Mouse (Mus musculus) right cerebral cortex, postnatal 36 days (tissue): ENCODE data around the gene Adprh.
"Not testable (repeated sequence)": the region's sequence is repeated elsewhere in the genome, so short reads cannot be mapped to it uniquely, and the experiment has no call there.

Experiments
- DNase-seq, 2 experiments: peaks; one replicate each; pipeline ENCODE4 v3.0.0; 2022; ENCODE audit warnings: low spot score in 2 of 2, mixed read lengths in 1 of 2

The Adprh gene

GRCm38 (mm10) chr16:38467091-38467916 is 14.8 kb upstream of the Adprh start:
- no peak for DNase-seq

- no peak for DNase-seq
Measured at GRCm38 (mm10) chr16:38466089-38466488, 13.6 kb upstream of the Adprh start.

GRCm38 (mm10) chr16:38463305-38463704 is 10.8 kb upstream of the Adprh start:
- DNase-seq: no peak

DNA sequence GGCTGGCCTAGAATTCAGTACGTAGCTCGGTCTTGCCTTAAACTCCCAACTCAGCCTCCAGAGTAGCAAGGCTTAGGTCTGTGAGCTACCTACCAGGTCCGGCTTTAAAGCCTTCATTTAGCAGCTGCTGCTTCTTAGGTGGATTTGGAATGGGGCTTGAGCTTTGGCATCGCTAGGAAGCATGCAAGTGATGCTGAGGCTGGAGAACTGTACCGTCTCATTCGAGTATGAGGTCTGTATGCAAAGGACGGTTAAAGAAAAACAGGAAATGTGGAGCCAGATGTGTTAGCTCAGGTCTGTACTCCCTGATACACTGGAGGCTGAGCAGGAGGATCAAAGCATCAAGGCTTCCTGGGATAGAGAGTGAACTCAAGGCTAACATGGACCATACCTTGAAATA is 9.7 kb upstream of the Adprh start:
- DNase-seq: no peak

GRCm38 (mm10) chr16:38461749-38462148 is 9.2 kb upstream of the Adprh start:
- DNase-seq: no peak

- DNase-seq: no peak
Measured at GRCm38 (mm10) chr16:38459990-38460389, 7.5 kb upstream of the Adprh start.

- DNase-seq: no peak
Measured at GRCm38 (mm10) chr16:38458600-38459280, 6.2 kb upstream of the Adprh start.

GRCm38 (mm10) chr16:38456812-38457567 is 4.5 kb upstream of the Adprh start:
- DNase-seq: no peak

DNA sequence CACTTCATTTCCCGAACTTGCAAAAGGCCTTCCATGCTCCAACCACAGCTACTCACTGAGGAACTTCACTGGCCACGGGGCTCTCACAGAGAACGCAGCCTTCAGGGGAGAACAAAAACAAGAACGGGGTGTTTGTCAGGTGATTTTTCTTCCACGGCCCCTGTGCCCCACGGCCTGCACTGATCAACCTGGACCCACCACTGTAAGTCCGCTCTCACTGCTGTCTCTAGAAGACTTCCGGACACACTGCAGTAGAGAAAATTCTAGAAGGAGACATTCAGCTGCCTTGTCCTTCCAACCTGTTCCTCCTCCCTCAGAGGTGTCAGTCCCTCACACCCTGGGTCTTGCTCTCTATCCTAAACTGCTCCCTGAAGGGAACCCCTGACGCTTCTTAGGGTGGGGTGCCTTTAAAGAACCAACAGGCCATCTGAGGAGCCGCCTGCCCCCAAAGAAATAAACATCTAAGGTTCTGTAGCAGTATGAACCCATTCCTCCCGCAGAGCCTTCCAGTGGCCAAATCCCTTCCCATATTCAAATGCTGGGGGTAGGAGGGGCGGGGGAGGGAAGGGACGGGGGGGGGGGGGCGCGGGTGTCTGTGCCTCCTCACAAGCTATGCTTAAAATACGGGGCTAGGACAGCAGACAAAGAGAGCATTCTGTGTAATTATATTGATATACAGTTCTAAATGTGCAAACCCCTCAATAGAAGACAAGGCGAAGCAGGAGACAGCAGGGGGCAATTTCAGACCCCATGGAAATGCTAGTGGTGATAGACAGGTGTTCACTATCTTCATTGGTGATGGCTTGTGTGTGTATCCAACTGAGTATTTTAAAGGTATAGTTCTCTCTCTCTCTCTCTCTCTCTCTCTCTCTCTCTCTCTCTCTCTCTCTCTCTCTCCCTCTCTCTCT is 3.3 kb upstream of the Adprh start, which contains the start of gene Cd80:
Gene Cd80 (plus strand): TSS at position 51 of the 908 bp plus-strand sequence.
- no peak for DNase-seq

DNA sequence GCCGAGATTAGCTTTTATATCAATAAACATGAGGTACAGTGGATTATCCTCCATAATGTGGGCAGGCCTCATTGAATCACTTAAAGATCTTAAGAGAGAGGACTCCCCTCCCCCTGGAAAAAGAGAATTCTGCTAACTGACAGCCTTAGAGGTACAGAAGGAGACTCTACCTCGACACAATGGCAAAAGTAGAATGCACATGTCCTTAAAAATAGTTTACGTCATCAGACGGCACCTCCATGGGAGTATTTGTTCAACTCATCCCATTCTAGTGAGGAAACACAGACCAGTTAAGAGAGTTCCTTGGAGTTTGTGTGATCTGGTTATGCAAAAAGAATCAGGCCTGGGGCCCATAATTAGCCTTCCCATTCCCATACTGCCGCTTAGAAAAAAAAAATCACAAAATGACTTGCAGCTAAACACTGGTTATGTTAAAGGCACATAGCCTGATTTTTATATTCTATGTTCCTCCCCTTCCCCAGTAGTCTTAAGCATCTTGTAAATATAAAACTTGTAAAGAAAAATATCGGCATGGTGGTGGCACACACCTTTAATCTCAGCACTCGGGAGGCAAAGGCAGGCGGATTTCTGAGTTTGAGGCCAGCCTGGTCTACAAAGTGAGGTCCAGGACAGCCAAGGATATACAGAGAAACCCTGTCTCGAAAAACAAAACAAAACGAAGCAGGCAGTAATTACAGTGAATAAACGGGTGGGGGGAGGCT is 2.2 kb upstream of the Adprh start:
- no peak for DNase-seq

GRCm38 (mm10) chr16:38453952-38454351 is 1.4 kb upstream of the Adprh start:
- DNase-seq: no peak

DNA sequence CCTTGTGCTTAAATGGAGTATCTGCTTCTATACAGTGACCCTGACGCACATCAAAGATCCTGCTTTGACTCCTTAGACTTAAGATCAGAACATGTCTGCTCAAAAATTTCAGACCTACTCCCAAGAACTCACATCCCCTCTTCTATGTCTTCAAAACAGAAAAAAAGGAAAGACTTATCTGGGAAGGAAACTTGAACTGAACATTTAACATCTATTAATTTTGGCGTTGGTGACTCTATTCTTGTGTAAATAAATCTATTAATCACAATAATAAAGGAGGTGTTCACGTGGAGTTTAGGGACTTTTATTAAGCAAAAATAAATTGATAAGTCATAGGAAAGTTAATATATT is 675 bp upstream of the Adprh start:
- no peak for DNase-seq

- DNase-seq: no peak
Measured at GRCm38 (mm10) chr16:38451421-38452205, 890 bp downstream of the Adprh start.

DNA sequence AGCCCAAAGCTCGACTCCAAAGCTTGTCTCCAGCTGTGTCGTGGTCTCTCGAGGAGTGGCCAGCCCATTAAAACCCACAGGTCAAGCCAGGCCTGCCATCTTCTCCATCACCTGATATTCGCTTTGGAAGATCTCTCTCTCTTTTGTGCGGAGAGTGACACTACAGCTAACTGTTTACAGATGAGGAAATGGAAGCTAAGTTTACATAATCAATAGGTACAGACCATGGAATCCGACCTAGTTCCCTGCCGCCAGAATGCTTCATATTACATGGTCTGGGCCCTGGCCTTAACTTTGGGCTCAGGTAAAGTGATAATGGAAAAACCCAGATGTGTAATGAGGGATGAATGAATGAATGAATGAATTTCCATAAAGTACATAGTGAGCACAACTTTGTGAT is 1.8 kb downstream of the Adprh start:
- no peak for DNase-seq

- no peak for DNase-seq
Measured at GRCm38 (mm10) chr16:38448458-38448857, 4.0 kb downstream of the Adprh start.

- no peak for DNase-seq
Measured at GRCm38 (mm10) chr16:38447366-38447765, 5.1 kb downstream of the Adprh start.

- DNase-seq: not testable (repeated sequence)
Measured at GRCm38 (mm10) chr16:38446141-38446540, 6.4 kb downstream of the Adprh start.

- no peak for DNase-seq
Measured at GRCm38 (mm10) chr16:38445576-38445975, 6.9 kb downstream of the Adprh start.

DNA sequence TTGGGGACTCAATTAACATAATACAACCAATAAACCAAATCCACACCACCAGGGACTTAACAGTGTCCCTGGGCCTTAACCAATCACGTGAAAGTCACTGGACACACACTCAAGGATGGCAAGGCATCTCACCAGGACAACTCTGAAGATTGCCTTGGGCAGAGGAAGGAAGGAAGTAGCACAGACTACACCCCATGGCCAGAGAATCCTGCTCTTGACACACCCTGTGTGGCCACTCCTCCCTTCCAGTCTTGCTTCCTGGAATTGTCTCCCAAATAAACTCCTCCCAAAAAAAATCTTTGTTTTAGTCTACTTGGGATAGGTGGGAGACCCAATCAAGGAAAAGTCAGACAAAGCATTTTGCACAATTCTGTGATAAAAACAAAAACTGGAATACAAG is 7.5 kb downstream of the Adprh start:
- DNase-seq: no peak
